Mouse (Mus musculus) lung, postnatal 10 days (tissue): ENCODE measurements around the gene Olfr191.
"Not testable (repeated sequence)": the region's sequence is repeated elsewhere in the genome, so short reads cannot be mapped to it uniquely, and the experiment has no call there.

ENCODE experiments used
- DNase-seq: peaks from one replicate; pipeline ENCODE4 v3.0.0; 2021

Gene Olfr191

GRCm38 (mm10) chr16:59089722-59090121 is at the start of gene Olfr191:
Gene Olfr191 (minus strand): TSS chr16:59089822.
- DNase-seq, result not testable (repeated sequence)

- no peak for DNase-seq
Observed at GRCm38 (mm10) chr16:59130740-59131139, 41.1 kb upstream of the Olfr191 start.

- DNase-seq, result no peak
Observed at GRCm38 (mm10) chr16:59120969-59121368, 31.3 kb upstream of the Olfr191 start, which contains the start of gene Olfr194. Gene Olfr194 (minus strand): TSS chr16:59121069.

GRCm38 (mm10) chr16:59111781-59112180 is 22.2 kb upstream of the Olfr191 start, which contains the start of gene Olfr193:
Gene Olfr193 (minus strand): TSS chr16:59111881.
- no peak for DNase-seq

GRCm38 (mm10) chr16:59108522-59108921 is 18.9 kb upstream of the Olfr191 start:
- DNase-seq, result not testable (repeated sequence)

- no peak for DNase-seq
Observed at GRCm38 (mm10) chr16:59105312-59105711, 15.7 kb upstream of the Olfr191 start.

- not testable (repeated sequence) for DNase-seq
Observed at GRCm38 (mm10) chr16:59081113-59081512, 8.5 kb downstream of the Olfr191 start.

- no peak for DNase-seq
Observed at GRCm38 (mm10) chr16:59077905-59078304, 11.7 kb downstream of the Olfr191 start, which contains the start of gene Olfr190. Gene Olfr190 (minus strand): TSS chr16:59078005.

GRCm38 (mm10) chr16:59073520-59073919 is 16.1 kb downstream of the Olfr191 start:
- DNase-seq, result no peak

GRCm38 (mm10) chr16:59071755-59072154 is 17.9 kb downstream of the Olfr191 start:
- DNase-seq, result no peak

- DNase-seq, result not testable (repeated sequence)
Observed at GRCm38 (mm10) chr16:59062411-59062810, 27.2 kb downstream of the Olfr191 start.

GRCm38 (mm10) chr16:59049286-59049685 is 40.3 kb downstream of the Olfr191 start:
- not testable (repeated sequence) for DNase-seq

GRCm38 (mm10) chr16:59048860-59049259 is 40.8 kb downstream of the Olfr191 start:
- no peak for DNase-seq

- DNase-seq, result no peak
Observed at GRCm38 (mm10) chr16:59047579-59047978, 42.0 kb downstream of the Olfr191 start.

- no peak for DNase-seq
Observed at GRCm38 (mm10) chr16:59045835-59046234, 43.8 kb downstream of the Olfr191 start.

- no peak for DNase-seq
Observed at GRCm38 (mm10) chr16:59039710-59040109, 49.9 kb downstream of the Olfr191 start, which contains the start of gene Olfr187. Gene Olfr187 (minus strand): TSS chr16:59039767.
